Mouse (Mus musculus) forebrain, embryonic 10.5 days (tissue): ENCODE measurements at regions not wholly inside any gene's neighbourhood (a gene's known extent, or its start where the extent isn't known, plus 50 kb on each side); places are given as distances from the start of the nearest gene placed in this dataset.
A peak's percentile ranks its signal among the peaks of the same experiment; 100 is the strongest.

Experiments
- DNase-seq: peaks from one replicate; pipeline ENCODE4 v3.0.0-alpha.2; 2017; ENCODE audit warnings: low spot score; ENCODE audit errors: extremely low spot score
- H3K27ac ChIP-seq: fragments of 300-500 bp; sonication (generic); 2 replicates; pipeline ENCODE4 v1.5.1; 2016; ENCODE audit warnings: mild to moderate bottlenecking
- H3K27me3 ChIP-seq: fragments of 300-500 bp; sonication (generic); 2 replicates; pipeline ENCODE4 v1.6.1; 2016; ENCODE audit warnings: mild to moderate bottlenecking; ENCODE audit not compliant: poor library complexity, severe bottlenecking
- H3K36me3 ChIP-seq: fragments of 300-500 bp; sonication (generic); replicated peaks from 2 replicates; pipeline ENCODE4 v1.6.1; 2016; ENCODE audit warnings: mild to moderate bottlenecking, moderate library complexity
- H3K4me1 ChIP-seq: fragments of 300-500 bp; sonication (generic); 2 replicates; pipeline ENCODE4 v1.6.1; 2016
- H3K4me3 ChIP-seq: fragments of 300-500 bp; sonication (generic); 2 replicates; pipeline ENCODE4 v1.5.1; 2016; ENCODE audit warnings: mild to moderate bottlenecking, moderate library complexity
- H3K9me3 ChIP-seq: fragments of 300-500 bp; sonication (generic); 2 replicates; pipeline ENCODE4 v1.6.1; 2016; ENCODE audit warnings: mild to moderate bottlenecking, moderate library complexity
- WGBS: fragments of 180-500 bp; shearing (Covaris S2); methylation state at CpG from one replicate; pipeline ENCODE4 v1.1.7; 2016; 5-methylcytosine and 5-hydroxymethylcytosine counted together

DNA sequence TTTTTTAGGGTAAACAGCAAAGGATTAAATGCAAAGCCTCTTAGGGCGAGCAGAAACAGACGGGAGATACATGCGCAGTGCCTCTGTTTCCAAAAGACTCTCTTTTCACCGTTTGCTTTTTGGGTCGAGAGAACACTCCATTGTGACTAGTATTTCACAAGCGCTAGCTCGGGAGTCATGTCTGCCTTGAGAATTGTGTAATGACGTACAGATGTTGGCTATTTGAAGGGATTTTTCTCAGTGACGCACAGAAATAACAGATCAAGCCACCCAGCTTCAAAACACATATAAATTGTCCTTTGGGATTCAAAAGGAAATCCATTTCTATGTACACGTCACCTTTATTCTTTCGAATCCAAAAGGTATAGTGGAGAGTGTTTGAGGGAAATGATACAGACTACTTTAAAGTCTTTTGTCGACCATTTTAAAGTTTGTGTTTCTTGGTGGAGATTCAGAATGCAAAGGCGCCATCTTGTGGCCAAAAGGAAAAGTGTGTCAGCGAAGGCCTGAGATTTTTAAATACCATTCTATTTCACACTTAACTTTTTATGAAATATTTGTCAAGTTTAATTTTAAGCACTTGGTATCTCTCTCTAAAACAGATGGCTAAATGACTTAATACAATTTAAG is 78.5 kb upstream of the Galnt5 start:
- 47% methylated on average over 14 of the region's 14 CpGs for WGBS
- Histone ChIP-seq H3K36me3 (no peaks in the 10 kb centered on the region), H3K27me3 (no peaks in the 10 kb centered on the region), H3K27ac (no peak overlapping the region; the same call in 1 of the 2 replicates), H3K4me3 (no peak overlapping the region), H3K9me3 (no peaks in the 10 kb centered on the region), H3K4me1 (no peaks in the 10 kb centered on the region)
- peak; percentile 27 for DNase-seq

DNA sequence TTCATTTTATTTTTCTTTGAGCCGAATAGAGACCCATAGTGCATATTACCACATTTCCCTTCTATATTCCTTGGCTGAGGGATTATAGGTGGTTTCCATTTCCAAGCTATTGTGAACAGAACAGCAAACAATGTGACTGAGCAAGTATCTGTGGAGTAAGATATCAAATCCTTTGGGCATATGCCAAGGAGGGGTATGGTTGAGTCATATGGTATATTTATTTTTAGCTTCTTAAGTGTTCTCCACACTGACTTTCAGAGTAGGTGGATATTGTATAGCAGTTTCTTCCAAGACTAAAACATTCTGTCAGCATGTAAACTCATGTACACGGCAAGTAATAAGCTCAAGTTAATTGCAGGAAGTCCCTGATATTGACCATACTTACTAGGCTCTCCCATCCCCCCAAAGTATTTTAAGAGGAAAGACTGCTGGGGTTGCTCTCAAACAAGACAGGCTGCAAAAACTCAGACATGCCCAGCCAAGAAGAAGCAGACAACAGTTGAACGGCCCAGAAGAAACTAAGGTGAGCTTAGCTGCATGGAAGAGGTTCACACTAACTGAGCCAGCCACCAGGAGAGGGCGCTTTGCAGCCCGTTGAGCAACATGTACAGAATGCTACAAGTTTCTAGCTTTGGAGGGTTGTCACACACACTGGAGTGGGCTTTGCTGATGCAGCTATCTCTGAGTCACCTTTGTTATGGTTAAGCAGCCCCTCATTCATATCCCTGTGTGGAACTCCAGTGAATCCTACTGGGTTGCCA is 63.4 kb upstream of the Galnt5 start:
- H3K27ac ChIP-seq, result no peak overlapping the region
- no peaks in the 10 kb centered on the region for H3K9me3 ChIP-seq
- DNase-seq, result no peak
- WGBS, result 61% methylated on average over 5 of the region's 5 CpGs
- no peaks in the 10 kb centered on the region for H3K36me3 ChIP-seq
- no peaks in the 10 kb centered on the region for H3K27me3 ChIP-seq
- H3K4me3 ChIP-seq, result no peak overlapping the region
- no peaks in the 10 kb centered on the region for H3K4me1 ChIP-seq
